Mouse (Mus musculus): Measurements from ENCODE around the gene Set. TPM values are rescaled to one million over a fixed set of nuclear protein-coding genes. Genes with fewer than 3 reads are reported as not detected.
A peak's percentile ranks its signal among the peaks of the same experiment; 100 is the strongest.

The Set gene
- polyA plus RNA-seq, 1 experiment from 2014 or later = 351 TPM

- Histone ChIP-seq H3K4me3 (ENCODE audit: low read depth, low read length) (peak overlapping the region; percentile 60; the same call in 1 of the 2 replicates), H3K4me2 (ENCODE audit: low read depth, low read length) (peak overlapping the region; percentile 91), H3K9me3 (ENCODE audit: control insufficient read depth, low read length) (no peaks in the 10 kb centered on the region), H3K4me1 (ENCODE audit: control insufficient read depth, insufficient read depth, low read length) (no peaks in the 10 kb centered on the region), H3K9ac (ENCODE audit: low read depth, low read length) (0 out of 2 replicates have a peak overlapping the region, but pooled peaks have one; percentile 64), H3K36me3 (ENCODE audit: control insufficient read depth, insufficient read depth, low read length) (peaks cover 21% of the 10 kb centered on the region), H3K27me3 (replicated peaks; ENCODE audit: control insufficient read depth, insufficient read depth, low read length) (no peaks in the 10 kb centered on the region), H3K27ac (replicated peaks; ENCODE audit: low read depth, low read length) (peak overlapping the region; percentile 77)
- ATAC-seq (ENCODE audit: low read depth) (no peak), DNase-seq (ENCODE audit: low spot score) (no peak)
- 55% methylated on average over 6 of the region's 6 CpGs for WGBS
Observed at GRCm38 (mm10) chr2:30076959-30077358, 19.8 kb downstream of the Set start.

GRCm38 (mm10) chr2:30077502-30078348 is 20.5 kb downstream of the Set start, which contains the start of gene Pkn3:
Gene Pkn3, plus strand, starts transcription at chr2:30077684.
- H3K4me1 ChIP-seq (ENCODE audit: control insufficient read depth, insufficient read depth, low read length) = no peaks in the 10 kb centered on the region
- peak within 1 kb of the TSS; percentile 64 for H3K9ac ChIP-seq (ENCODE audit: low read depth, low read length)
- peak within 1 kb of the TSS; percentile 60 for H3K4me3 ChIP-seq (ENCODE audit: low read depth, low read length)
- ATAC-seq (ENCODE audit: low read depth) = peak; percentile 88
- H3K4me2 ChIP-seq (ENCODE audit: low read depth, low read length) = peak within 1 kb of the TSS; percentile 91
- H3K27me3 ChIP-seq (replicated peaks; ENCODE audit: control insufficient read depth, insufficient read depth, low read length) = no peaks in the 10 kb centered on the region
- H3K9me3 ChIP-seq (ENCODE audit: control insufficient read depth, low read length) = no peaks in the 10 kb centered on the region
- H3K27ac ChIP-seq (replicated peaks; ENCODE audit: low read depth, low read length) = peak within 1 kb of the TSS; percentile 77
- peak; percentile 93 for DNase-seq (ENCODE audit: low spot score)
- H3K36me3 ChIP-seq (ENCODE audit: control insufficient read depth, insufficient read depth, low read length) = peaks cover 15% of the 10 kb centered on the region
- WGBS = under 1% methylated on average over 50 of the region's 53 CpGs

GRCm38 (mm10) chr2:30078349-30078712 is 21.2 kb downstream of the Set start:
- no peaks in the 10 kb centered on the region for H3K9me3 ChIP-seq (ENCODE audit: control insufficient read depth, low read length)
- H3K27ac ChIP-seq (replicated peaks; ENCODE audit: low read depth, low read length) = peak overlapping the region; percentile 77
- peak overlapping the region; percentile 60 for H3K4me3 ChIP-seq (ENCODE audit: low read depth, low read length)
- DNase-seq (ENCODE audit: low spot score) (peak; percentile 41), ATAC-seq (ENCODE audit: low read depth) (no peak)
- peaks cover 9% of the 10 kb centered on the region; the same call in 1 of the 2 replicates for H3K36me3 ChIP-seq (ENCODE audit: control insufficient read depth, insufficient read depth, low read length)
- H3K4me1 ChIP-seq (ENCODE audit: control insufficient read depth, insufficient read depth, low read length) = no peaks in the 10 kb centered on the region
- WGBS = 17% methylated on average over 10 of the region's 10 CpGs
- peak overlapping the region; percentile 91 for H3K4me2 ChIP-seq (ENCODE audit: low read depth, low read length)
- peak overlapping the region; percentile 64; the same call in 1 of the 2 replicates for H3K9ac ChIP-seq (ENCODE audit: low read depth, low read length)
- H3K27me3 ChIP-seq (replicated peaks; ENCODE audit: control insufficient read depth, insufficient read depth, low read length) = no peaks in the 10 kb centered on the region

GRCm38 (mm10) chr2:30078760-30079159 is 21.6 kb downstream of the Set start:
- H3K9me3 ChIP-seq (ENCODE audit: control insufficient read depth, low read length) = no peaks in the 10 kb centered on the region
- H3K9ac ChIP-seq (ENCODE audit: low read depth, low read length) = peak overlapping the region; percentile 64; the same call in 1 of the 2 replicates
- H3K4me2 ChIP-seq (ENCODE audit: low read depth, low read length) = peak overlapping the region; percentile 91
- no peak for DNase-seq (ENCODE audit: low spot score)
- 69% methylated on average over 4 of the region's 4 CpGs for WGBS
- H3K36me3 ChIP-seq (ENCODE audit: control insufficient read depth, insufficient read depth, low read length) = peaks cover 5% of the 10 kb centered on the region; the same call in 1 of the 2 replicates
- H3K27ac ChIP-seq (replicated peaks; ENCODE audit: low read depth, low read length) = peak overlapping the region; percentile 77; the same call in 1 of the 2 replicates
- ATAC-seq (ENCODE audit: low read depth) = no peak
- H3K27me3 ChIP-seq (replicated peaks; ENCODE audit: control insufficient read depth, insufficient read depth, low read length) = no peaks in the 10 kb centered on the region
- H3K4me3 ChIP-seq (ENCODE audit: low read depth, low read length) = peak overlapping the region; percentile 60; the same call in 1 of the 2 replicates
- no peaks in the 10 kb centered on the region for H3K4me1 ChIP-seq (ENCODE audit: control insufficient read depth, insufficient read depth, low read length)

- Histone ChIP-seq H3K4me1 (ENCODE audit: control insufficient read depth, insufficient read depth, low read length) (peaks cover 5% of the 10 kb centered on the region; the same call in 1 of the 2 replicates), H3K4me2 (ENCODE audit: low read depth, low read length) (no peak overlapping the region), H3K9ac (ENCODE audit: low read depth, low read length) (no peak overlapping the region), H3K9me3 (ENCODE audit: control insufficient read depth, low read length) (no peaks in the 10 kb centered on the region), H3K36me3 (ENCODE audit: control insufficient read depth, insufficient read depth, low read length) (no peaks in the 10 kb centered on the region), H3K27me3 (replicated peaks; ENCODE audit: control insufficient read depth, insufficient read depth, low read length) (no peaks in the 10 kb centered on the region), H3K27ac (replicated peaks; ENCODE audit: low read depth, low read length) (no peak overlapping the region), H3K4me3 (ENCODE audit: low read depth, low read length) (no peak overlapping the region)
- 81% methylated on average over 11 of the region's 15 CpGs for WGBS
- ATAC-seq (ENCODE audit: low read depth) (no peak), DNase-seq (ENCODE audit: low spot score) (no peak)
Observed at GRCm38 (mm10) chr2:30080181-30080800, 23.1 kb downstream of the Set start.

GRCm38 (mm10) chr2:30084113-30084512 is 26.9 kb downstream of the Set start:
- 61% methylated on average over 5 of the region's 5 CpGs for WGBS
- Histone ChIP-seq H3K4me3 (ENCODE audit: low read depth, low read length) (peak overlapping the region; percentile 19; the same call in 1 of the 2 replicates), H3K27ac (replicated peaks; ENCODE audit: low read depth, low read length) (no peak overlapping the region), H3K27me3 (replicated peaks; ENCODE audit: control insufficient read depth, insufficient read depth, low read length) (no peaks in the 10 kb centered on the region), H3K4me2 (ENCODE audit: low read depth, low read length) (peak overlapping the region; percentile 47), H3K9ac (ENCODE audit: low read depth, low read length) (no peak overlapping the region), H3K36me3 (ENCODE audit: control insufficient read depth, insufficient read depth, low read length) (no peaks in the 10 kb centered on the region), H3K4me1 (ENCODE audit: control insufficient read depth, insufficient read depth, low read length) (peaks cover 5% of the 10 kb centered on the region; the same call in 1 of the 2 replicates), H3K9me3 (ENCODE audit: control insufficient read depth, low read length) (no peaks in the 10 kb centered on the region)
- DNase-seq (ENCODE audit: low spot score) (no peak), ATAC-seq (ENCODE audit: low read depth) (no peak)

- Histone ChIP-seq H3K27me3 (replicated peaks; ENCODE audit: control insufficient read depth, insufficient read depth, low read length) (no peaks in the 10 kb centered on the region), H3K36me3 (ENCODE audit: control insufficient read depth, insufficient read depth, low read length) (no peaks in the 10 kb centered on the region), H3K27ac (replicated peaks; ENCODE audit: low read depth, low read length) (no peak overlapping the region), H3K4me2 (ENCODE audit: low read depth, low read length) (peak overlapping the region; percentile 47), H3K4me3 (ENCODE audit: low read depth, low read length) (peak overlapping the region; percentile 19; the same call in 1 of the 2 replicates), H3K9ac (ENCODE audit: low read depth, low read length) (peak overlapping the region; percentile 53), H3K4me1 (ENCODE audit: control insufficient read depth, insufficient read depth, low read length) (peaks cover 5% of the 10 kb centered on the region; the same call in 1 of the 2 replicates), H3K9me3 (ENCODE audit: control insufficient read depth, low read length) (no peaks in the 10 kb centered on the region)
- peak; percentile 76; the same call in 1 of the 2 replicates for ATAC-seq (ENCODE audit: low read depth)
- DNase-seq (ENCODE audit: low spot score) = no peak
- 7% methylated on average over 9 of the region's 12 CpGs for WGBS
Observed at GRCm38 (mm10) chr2:30084632-30085031, 27.5 kb downstream of the Set start.

GRCm38 (mm10) chr2:30087310-30087709 is 30.1 kb downstream of the Set start:
- Histone ChIP-seq H3K4me2 (ENCODE audit: low read depth, low read length) (no peak overlapping the region), H3K27me3 (replicated peaks; ENCODE audit: control insufficient read depth, insufficient read depth, low read length) (no peaks in the 10 kb centered on the region), H3K27ac (replicated peaks; ENCODE audit: low read depth, low read length) (no peak overlapping the region), H3K9ac (ENCODE audit: low read depth, low read length) (no peak overlapping the region), H3K36me3 (ENCODE audit: control insufficient read depth, insufficient read depth, low read length) (peaks cover 25% of the 10 kb centered on the region), H3K9me3 (ENCODE audit: control insufficient read depth, low read length) (no peaks in the 10 kb centered on the region), H3K4me3 (ENCODE audit: low read depth, low read length) (no peak overlapping the region), H3K4me1 (ENCODE audit: control insufficient read depth, insufficient read depth, low read length) (peaks cover 5% of the 10 kb centered on the region; the same call in 1 of the 2 replicates)
- ATAC-seq (ENCODE audit: low read depth) (no peak), DNase-seq (ENCODE audit: low spot score) (no peak)
- 97% methylated on average over 4 of the region's 4 CpGs for WGBS

All from embryonic facial prominence, embryonic 14.5 days (tissue).